Mouse (Mus musculus) CH12.LX (cell line): ENCODE results near the gene Ldlrad3. TPM values are rescaled to one million over a fixed set of nuclear protein-coding genes. Genes with fewer than 3 reads are reported as not detected.

Source experiments
- DNase-seq: peaks from one replicate; pipeline ENCODE4 v3.0.0-alpha.2; 2013; ENCODE audit errors: extremely low read depth
- H3K27ac ChIP-seq: 2 replicates; pipeline ENCODE4 v1.5.1; 2012; ENCODE audit warnings: low read depth, mild to moderate bottlenecking, control low read depth, moderate library complexity; ENCODE audit not compliant: insufficient read depth
- H3K27me3 ChIP-seq: replicated peaks from 2 replicates; pipeline ENCODE3; 2012; ENCODE audit warnings: inconsistent platforms
- H3K36me3 ChIP-seq, 2 experiments: replicated peaks in 1 of 2; 2 replicates each; pipeline versions ENCODE3 to v1.6.1; 2012; ENCODE audit warnings: inconsistent platforms in 1 of 2, low read length in 1 of 2, mild to moderate bottlenecking in 1 of 2, mixed read lengths in 1 of 2, moderate library complexity in 1 of 2; ENCODE audit not compliant: control insufficient read depth in 1 of 2, insufficient read depth in 1 of 2
- H3K4me1 ChIP-seq, 2 experiments: 2 replicates each; pipeline ENCODE4 v1.6.1; 2012; ENCODE audit warnings: inconsistent platforms in 1 of 2, moderate library complexity in 1 of 2; ENCODE audit not compliant: insufficient read depth in 2 of 2, control insufficient read depth in 1 of 2
- H3K4me2 ChIP-seq: 2 replicates; pipeline ENCODE4 v1.6.1; 2012; ENCODE audit warnings: low read depth, mild to moderate bottlenecking, control low read depth; ENCODE audit not compliant: poor library complexity, insufficient read depth, severe bottlenecking
- H3K4me3 ChIP-seq, 3 experiments: fragments of 150-350 bp in 1 of 3; sonication (generic) in 1 of 3; replicated peaks in 1 of 3; 2 replicates each; pipeline versions ENCODE3 to v1.5.1; 2011 to 2012; ENCODE audit warnings: low read depth in 2 of 3, low read length in 2 of 3, mild to moderate bottlenecking in 2 of 3, moderate library complexity in 2 of 3, control low read depth in 1 of 3, improper control_type of control experiment in 1 of 3, inconsistent platforms in 1 of 3, mixed read lengths in 1 of 3; ENCODE audit not compliant: poor library complexity in 1 of 3
- H3K79me2 ChIP-seq: replicated peaks from 2 replicates; pipeline ENCODE4 v1.6.1; 2012; ENCODE audit warnings: mild to moderate bottlenecking, moderate library complexity; ENCODE audit not compliant: control insufficient read depth, poor library complexity, insufficient read depth, severe bottlenecking; ENCODE audit errors: extremely low read depth
- H3K9ac ChIP-seq: 2 replicates; pipeline ENCODE4 v1.6.1; 2012; ENCODE audit warnings: low read depth, mild to moderate bottlenecking, control low read depth, moderate library complexity; ENCODE audit not compliant: insufficient read depth
- H3K9me3 ChIP-seq: replicated peaks from 2 replicates; pipeline ENCODE3; 2012; ENCODE audit warnings: low read length, inconsistent platforms, mixed read lengths
- BHLHE40 ChIP-seq: IDR thresholded peaks from 2 replicates; pipeline ENCODE4 v1.6.1; 2011; ENCODE audit warnings: mild to moderate bottlenecking, low read depth, low read length, improper control_type of control experiment
- CHD2 ChIP-seq: IDR thresholded peaks from 2 replicates; pipeline ENCODE4 v1.6.1; 2011; ENCODE audit warnings: low read length, improper control_type of control experiment
- ETS1 ChIP-seq: conservative IDR thresholded peaks from 2 replicates; pipeline ENCODE4 v1.6.1; 2012; ENCODE audit warnings: low read depth, mild to moderate bottlenecking, inconsistent platforms, low read length, improper control_type of control experiment, moderate library complexity
- KAT2A ChIP-seq: IDR thresholded peaks from 2 replicates; pipeline ENCODE4 v1.6.1; 2012; ENCODE audit warnings: low read length, improper control_type of control experiment, inconsistent platforms; ENCODE audit not compliant: insufficient replicate concordance
- MEF2A ChIP-seq: IDR thresholded peaks from 2 replicates; pipeline ENCODE4 v1.6.1; 2014; ENCODE audit warnings: low read depth, mild to moderate bottlenecking, inconsistent platforms, low read length, improper control_type of control experiment, borderline replicate concordance
- POLR2A ChIP-seq: IDR thresholded peaks from 2 replicates; pipeline ENCODE4 v1.6.1; 2011; ENCODE audit warnings: low read depth, mild to moderate bottlenecking, improper control_type of control experiment, low read length
- SMC3 ChIP-seq: IDR thresholded peaks from 2 replicates; pipeline ENCODE4 v1.6.1; 2011; ENCODE audit warnings: low read depth, low read length, improper control_type of control experiment
- TBP ChIP-seq: conservative IDR thresholded peaks from 2 replicates; pipeline ENCODE4 v1.6.1; 2011; ENCODE audit warnings: low read depth, low read length, improper control_type of control experiment
- TCF12 ChIP-seq: IDR thresholded peaks from 2 replicates; pipeline ENCODE4 v1.6.1; 2014; ENCODE audit warnings: low read depth, mild to moderate bottlenecking, inconsistent platforms, low read length, improper control_type of control experiment
- UBTF ChIP-seq: IDR thresholded peaks from 2 replicates; pipeline ENCODE4 v1.6.1; 2012; ENCODE audit warnings: low read depth, mild to moderate bottlenecking, inconsistent platforms, low read length, improper control_type of control experiment, moderate library complexity
- USF2 ChIP-seq: conservative IDR thresholded peaks from 2 replicates; pipeline ENCODE4 v1.6.1; 2011; ENCODE audit warnings: low read depth, low read length, improper control_type of control experiment
- ZC3H11A ChIP-seq: IDR thresholded peaks from 2 replicates; pipeline ENCODE4 v1.6.1; 2012; ENCODE audit warnings: low read depth, mild to moderate bottlenecking, inconsistent platforms, low read length, improper control_type of control experiment
- ZKSCAN1 ChIP-seq: IDR thresholded peaks from 2 replicates; pipeline ENCODE4 v1.6.1; 2012; ENCODE audit warnings: low read depth, inconsistent platforms, low read length, improper control_type of control experiment, borderline replicate concordance
- ZNF384 ChIP-seq: IDR thresholded peaks from 2 replicates; pipeline ENCODE4 v1.6.1; 2012; ENCODE audit warnings: low read depth, low read length, improper control_type of control experiment, inconsistent platforms
- dilution Hi-C: fragments of 300-500 bp; cut with MboI; formaldehyde crosslinking; loops from 2 replicates; pipeline ENCODE4 v1.14.3; 2020; ENCODE audit warnings: low sequenced_read_pairs; ENCODE audit not compliant: extremely low pct_unique_long_range_greater_than_20kb, extremely low pct_ligation_motif_present
- in situ Hi-C: fragments of 300-500 bp; cut with MboI; formaldehyde crosslinking; loops from 3 replicates; pipeline ENCODE4 v1.14.3; 2019; ENCODE audit warnings: low sequenced_read_pairs, low pct_ligation_motif_present, low pct_unique_long_range_greater_than_20kb, mixed read lengths
- polyA plus RNA-seq: library from polyadenylated mRNA; unstranded; fragments of >175 nt; gene quantifications from 2 replicates; pipeline ENCODE4 v1.2.1, GENCODE M21; 2012; ENCODE audit warnings: low read depth; ENCODE audit not compliant: insufficient read length
- total RNA-seq, 2 experiments: library from RNA; depleted of rRNA; stranded (reverse); fragments of 300-350 nt in 1 of 2; fragments of >200 nt in 1 of 2; gene quantifications; 2 replicates each; pipeline ENCODE4 v1.2.3; 2012 to 2014

The Ldlrad3 gene
- total and polyA plus RNA-seq, 3 experiments = 0.30 to 2.7 (median 2.1) TPM

- in situ Hi-C loops = no loop called here
- H3K27ac ChIP-seq = no peak overlapping the region
- H3K9ac ChIP-seq = no peak overlapping the region
- no peak overlapping the region for H3K4me2 ChIP-seq
- no peaks in the 10 kb centered on the region for H3K79me2 ChIP-seq
- H3K36me3 ChIP-seq = no peaks in the 10 kb centered on the region
- no peak for DNase-seq
- H3K9me3 ChIP-seq = no peaks in the 10 kb centered on the region
- no peaks in the 10 kb centered on the region for H3K27me3 ChIP-seq
- dilution Hi-C loops = no loop called here
- TF ChIP-seq ETS1 (no peak), TCF12 (no peak), UBTF (no peak), SMC3 (no peak)
- H3K4me3 ChIP-seq = no peak overlapping the region
- H3K4me1 ChIP-seq = 0 out of 4 replicates have a peak, but pooled peaks cover 0 to 5% of the 10 kb centered on the region in 2 experiments
These were observed 44.0 kb downstream of the Ldlrad3 start for GRCm38 (mm10) chr2:102142197-102142623.

- dilution Hi-C loops = no loop called here
- H3K79me2 ChIP-seq = no peaks in the 10 kb centered on the region
- no peak for TF ChIP-seq BHLHE40
- no peak for TF ChIP-seq ZNF384
- TF ChIP-seq MEF2A = no peak
- TF ChIP-seq POLR2A = no peak
- no peak for TF ChIP-seq USF2
- TF ChIP-seq CHD2 = no peak
- TF ChIP-seq ZKSCAN1 = no peak
- TF ChIP-seq ZC3H11A = no peak
- no peak for TF ChIP-seq KAT2A
- no peak for TF ChIP-seq TBP
- no peaks in the 10 kb centered on the region for H3K9me3 ChIP-seq
- H3K4me3 ChIP-seq = no peak overlapping the region
- in situ Hi-C loops = no loop called here
- no peak overlapping the region for H3K4me2 ChIP-seq
- H3K36me3 ChIP-seq = no peaks in the 10 kb centered on the region
- DNase-seq = no peak
- H3K4me1 ChIP-seq = 0 out of 4 replicates have a peak, but pooled peaks cover 0 to 5% of the 10 kb centered on the region in 2 experiments
- H3K9ac ChIP-seq = no peak overlapping the region
- no peak overlapping the region for H3K27ac ChIP-seq
- H3K27me3 ChIP-seq = no peaks in the 10 kb centered on the region
These were observed 45.0 kb downstream of the Ldlrad3 start for GRCm38 (mm10) chr2:102141199-102141598.

GRCm38 (mm10) chr2:102137922-102138321 is 48.3 kb downstream of the Ldlrad3 start:
- Histone ChIP-seq H3K4me2 (no peak overlapping the region), H3K9me3 (no peaks in the 10 kb centered on the region), H3K9ac (no peak overlapping the region), H3K4me3 (no peak overlapping the region), H3K4me1 (peaks cover 6 to 10% of the 10 kb centered on the region in 2 experiments; a peak in 2 of 4 replicates), H3K36me3 (no peaks in the 10 kb centered on the region), H3K27me3 (no peaks in the 10 kb centered on the region), H3K79me2 (no peaks in the 10 kb centered on the region), H3K27ac (no peak overlapping the region)
- TF ChIP-seq TBP = no peak
- TF ChIP-seq ETS1 = no peak
- TF ChIP-seq USF2 = no peak
- DNase-seq = no peak
- dilution Hi-C loops = no loop called here
- in situ Hi-C loops = no loop called here
